Mouse (Mus musculus): ENCODE results near the gene Nhlrc3. TPM values are rescaled to one million over a fixed set of nuclear protein-coding genes. Genes with fewer than 3 reads are reported as not detected.

The Nhlrc3 gene
- polyA plus RNA-seq, 1 experiment from 2014 or later, result 6.8 TPM

- peaks cover 19% of the 10 kb centered on the region; the same call in 1 of the 2 replicates for H3K36me3 ChIP-seq (ENCODE audit: control insufficient read depth, insufficient read depth, low read length)
These were observed 12.5 kb downstream of the Nhlrc3 start for GRCm38 (mm10) chr3:53450666-53451065.

GRCm38 (mm10) chr3:53448208-53448607 is 14.9 kb downstream of the Nhlrc3 start:
- Histone ChIP-seq H3K9ac (ENCODE audit: low read depth, low read length) (no peak overlapping the region), H3K4me2 (no peak overlapping the region), H3K27me3 (replicated peaks; ENCODE audit: control insufficient read depth, insufficient read depth, low read length) (no peaks in the 10 kb centered on the region), H3K36me3 (ENCODE audit: control insufficient read depth, insufficient read depth, low read length) (peaks cover 15% of the 10 kb centered on the region; the same call in 1 of the 2 replicates), H3K4me3 (ENCODE audit: low read depth, low read length) (no peak overlapping the region), H3K4me1 (replicated peaks; ENCODE audit: control insufficient read depth, insufficient read depth, low read length) (no peaks in the 10 kb centered on the region), H3K27ac (ENCODE audit: low read depth, low read length) (no peak overlapping the region), H3K9me3 (ENCODE audit: control insufficient read depth, low read length) (no peaks in the 10 kb centered on the region)
- ATAC-seq (replicated peaks; ENCODE audit: low FRiP score), result no peak; the same call in 1 of the 2 replicates
- WGBS, result 28% methylated on average over 2 of the region's 2 CpGs
- no peak for DNase-seq (ENCODE audit: low spot score)

More at GRCm38 (mm10) chr3:53450666-53451065, 12.5 kb downstream of the Nhlrc3 start:
- 96% methylated on average over 11 of the region's 11 CpGs for WGBS
- no peak overlapping the region for H3K27ac ChIP-seq (ENCODE audit: low read depth, low read length)
- DNase-seq (ENCODE audit: low spot score), result no peak
- H3K4me1 ChIP-seq (replicated peaks; ENCODE audit: control insufficient read depth, insufficient read depth, low read length), result no peaks in the 10 kb centered on the region
- no peak for ATAC-seq (replicated peaks; ENCODE audit: low FRiP score)
- H3K9ac ChIP-seq (ENCODE audit: low read depth, low read length), result no peak overlapping the region
- H3K9me3 ChIP-seq (ENCODE audit: control insufficient read depth, low read length), result no peaks in the 10 kb centered on the region
- no peak overlapping the region for H3K4me2 ChIP-seq
- H3K4me3 ChIP-seq (ENCODE audit: low read depth, low read length), result no peak overlapping the region
- no peaks in the 10 kb centered on the region for H3K27me3 ChIP-seq (replicated peaks; ENCODE audit: control insufficient read depth, insufficient read depth, low read length)

- Histone ChIP-seq H3K27me3 (replicated peaks; ENCODE audit: control insufficient read depth, insufficient read depth, low read length) (no peaks in the 10 kb centered on the region), H3K27ac (ENCODE audit: low read depth, low read length) (no peak overlapping the region)
- no peak for ATAC-seq (replicated peaks; ENCODE audit: low FRiP score)
These were observed 16.3 kb downstream of the Nhlrc3 start for GRCm38 (mm10) chr3:53446801-53447200.

GRCm38 (mm10) chr3:53445540-53445939 is 17.6 kb downstream of the Nhlrc3 start:
- H3K9me3 ChIP-seq (ENCODE audit: control insufficient read depth, low read length), result no peaks in the 10 kb centered on the region
- no peak overlapping the region for H3K27ac ChIP-seq (ENCODE audit: low read depth, low read length)
- DNase-seq (ENCODE audit: low spot score) (no peak), ATAC-seq (replicated peaks; ENCODE audit: low FRiP score) (no peak)
- no peak overlapping the region for H3K9ac ChIP-seq (ENCODE audit: low read depth, low read length)
- H3K4me1 ChIP-seq (replicated peaks; ENCODE audit: control insufficient read depth, insufficient read depth, low read length), result no peaks in the 10 kb centered on the region
- no peaks in the 10 kb centered on the region for H3K27me3 ChIP-seq (replicated peaks; ENCODE audit: control insufficient read depth, insufficient read depth, low read length)
- H3K4me3 ChIP-seq (ENCODE audit: low read depth, low read length), result no peak overlapping the region
- no peak overlapping the region for H3K4me2 ChIP-seq
- H3K36me3 ChIP-seq (ENCODE audit: control insufficient read depth, insufficient read depth, low read length), result no peaks in the 10 kb centered on the region; the same call in 1 of the 2 replicates
- WGBS, result 86% methylated on average over 5 of the region's 5 CpGs

More at GRCm38 (mm10) chr3:53446801-53447200, 16.3 kb downstream of the Nhlrc3 start:
- Histone ChIP-seq H3K9me3 (ENCODE audit: control insufficient read depth, low read length) (no peaks in the 10 kb centered on the region), H3K4me3 (ENCODE audit: low read depth, low read length) (no peak overlapping the region), H3K4me2 (no peak overlapping the region), H3K36me3 (ENCODE audit: control insufficient read depth, insufficient read depth, low read length) (peaks cover 4% of the 10 kb centered on the region; the same call in 1 of the 2 replicates), H3K9ac (ENCODE audit: low read depth, low read length) (no peak overlapping the region), H3K4me1 (replicated peaks; ENCODE audit: control insufficient read depth, insufficient read depth, low read length) (no peaks in the 10 kb centered on the region)
- no peak for DNase-seq (ENCODE audit: low spot score)
- 83% methylated on average over 3 of the region's 3 CpGs for WGBS

GRCm38 (mm10) chr3:53436550-53436949 is 26.6 kb downstream of the Nhlrc3 start:
- no peaks in the 10 kb centered on the region for H3K27me3 ChIP-seq (replicated peaks; ENCODE audit: control insufficient read depth, insufficient read depth, low read length)
- no peak for ATAC-seq (replicated peaks; ENCODE audit: low FRiP score)
- no peaks in the 10 kb centered on the region for H3K9me3 ChIP-seq (ENCODE audit: control insufficient read depth, low read length)
- H3K4me3 ChIP-seq (ENCODE audit: low read depth, low read length), result no peak overlapping the region
- H3K4me2 ChIP-seq, result no peak overlapping the region
- H3K9ac ChIP-seq (ENCODE audit: low read depth, low read length), result no peak overlapping the region
- no peak overlapping the region for H3K27ac ChIP-seq (ENCODE audit: low read depth, low read length)
- WGBS, result 50% methylated on average over 5 of the region's 5 CpGs
- no peaks in the 10 kb centered on the region for H3K4me1 ChIP-seq (replicated peaks; ENCODE audit: control insufficient read depth, insufficient read depth, low read length)
- H3K36me3 ChIP-seq (ENCODE audit: control insufficient read depth, insufficient read depth, low read length), result no peaks in the 10 kb centered on the region
- DNase-seq (ENCODE audit: low spot score), result no peak

GRCm38 (mm10) chr3:53434610-53435009 is 28.5 kb downstream of the Nhlrc3 start:
- Histone ChIP-seq H3K4me3 (ENCODE audit: low read depth, low read length) (no peak overlapping the region), H3K27me3 (replicated peaks; ENCODE audit: control insufficient read depth, insufficient read depth, low read length) (no peaks in the 10 kb centered on the region), H3K9me3 (ENCODE audit: control insufficient read depth, low read length) (no peaks in the 10 kb centered on the region), H3K4me1 (replicated peaks; ENCODE audit: control insufficient read depth, insufficient read depth, low read length) (no peaks in the 10 kb centered on the region), H3K9ac (ENCODE audit: low read depth, low read length) (no peak overlapping the region), H3K27ac (ENCODE audit: low read depth, low read length) (no peak overlapping the region), H3K36me3 (ENCODE audit: control insufficient read depth, insufficient read depth, low read length) (no peaks in the 10 kb centered on the region), H3K4me2 (no peak overlapping the region)
- no peak for ATAC-seq (replicated peaks; ENCODE audit: low FRiP score)
- WGBS, result 70% methylated on average over 3 of the region's 3 CpGs
- no peak for DNase-seq (ENCODE audit: low spot score)

- H3K27ac ChIP-seq (ENCODE audit: low read depth, low read length), result no peak overlapping the region
- DNase-seq (ENCODE audit: low spot score) (no peak), ATAC-seq (replicated peaks; ENCODE audit: low FRiP score) (no peak)
- no peak overlapping the region for H3K9ac ChIP-seq (ENCODE audit: low read depth, low read length)
- H3K27me3 ChIP-seq (replicated peaks; ENCODE audit: control insufficient read depth, insufficient read depth, low read length), result no peaks in the 10 kb centered on the region
- H3K36me3 ChIP-seq (ENCODE audit: control insufficient read depth, insufficient read depth, low read length), result no peaks in the 10 kb centered on the region
- 65% methylated on average over 4 of the region's 4 CpGs for WGBS
- H3K4me2 ChIP-seq, result no peak overlapping the region
- no peaks in the 10 kb centered on the region for H3K9me3 ChIP-seq (ENCODE audit: control insufficient read depth, low read length)
- no peak overlapping the region for H3K4me3 ChIP-seq (ENCODE audit: low read depth, low read length)
- no peaks in the 10 kb centered on the region for H3K4me1 ChIP-seq (replicated peaks; ENCODE audit: control insufficient read depth, insufficient read depth, low read length)
These were observed 39.6 kb downstream of the Nhlrc3 start for GRCm38 (mm10) chr3:53423576-53423975.

- no peaks in the 10 kb centered on the region for H3K4me1 ChIP-seq (replicated peaks; ENCODE audit: control insufficient read depth, insufficient read depth, low read length)
- no peak overlapping the region for H3K4me3 ChIP-seq (ENCODE audit: low read depth, low read length)
- ATAC-seq (replicated peaks; ENCODE audit: low FRiP score), result no peak
- no peak for DNase-seq (ENCODE audit: low spot score)
- no peaks in the 10 kb centered on the region for H3K36me3 ChIP-seq (ENCODE audit: control insufficient read depth, insufficient read depth, low read length)
- no peak overlapping the region for H3K4me2 ChIP-seq
- H3K27me3 ChIP-seq (replicated peaks; ENCODE audit: control insufficient read depth, insufficient read depth, low read length), result no peaks in the 10 kb centered on the region
- no peaks in the 10 kb centered on the region for H3K9me3 ChIP-seq (ENCODE audit: control insufficient read depth, low read length)
- H3K27ac ChIP-seq (ENCODE audit: low read depth, low read length), result no peak overlapping the region
- H3K9ac ChIP-seq (ENCODE audit: low read depth, low read length), result no peak overlapping the region
- 63% methylated on average over 1 of the region's 1 CpGs for whole genome bisulfite sequencing
These were observed 40.4 kb downstream of the Nhlrc3 start for GRCm38 (mm10) chr3:53422691-53423090.

- DNase-seq (ENCODE audit: low spot score), result no peak
- 81% methylated on average over 12 of the region's 12 CpGs for WGBS
- Histone ChIP-seq H3K9ac (ENCODE audit: low read depth, low read length) (no peak overlapping the region), H3K4me1 (replicated peaks; ENCODE audit: control insufficient read depth, insufficient read depth, low read length) (no peaks in the 10 kb centered on the region), H3K36me3 (ENCODE audit: control insufficient read depth, insufficient read depth, low read length) (no peaks in the 10 kb centered on the region), H3K4me3 (ENCODE audit: low read depth, low read length) (no peak overlapping the region), H3K27me3 (replicated peaks; ENCODE audit: control insufficient read depth, insufficient read depth, low read length) (no peaks in the 10 kb centered on the region), H3K4me2 (no peak overlapping the region), H3K27ac (ENCODE audit: low read depth, low read length) (no peak overlapping the region), H3K9me3 (ENCODE audit: control insufficient read depth, low read length) (no peaks in the 10 kb centered on the region)
- no peak for ATAC-seq (replicated peaks; ENCODE audit: low FRiP score)
These were observed 41.5 kb downstream of the Nhlrc3 start for GRCm38 (mm10) chr3:53421656-53422055.
